Mouse (Mus musculus) embryo, embryonic 11.5 days (tissue): Measurements from ENCODE around the gene Gnai2.

Source experiments
- DNase-seq: peaks from one replicate; pipeline ENCODE4 v3.0.0-alpha.2; 2012; ENCODE audit warnings: low read depth, low spot score

Gnai2 gene

GRCm38 (mm10) chr9:107611456-107612190 lies 23.5 kb downstream of the Gnai2 start:
- DNase-seq: no peak

GRCm38 (mm10) chr9:107609433-107609830 lies 25.7 kb downstream of the Gnai2 start:
- no peak for DNase-seq

GRCm38 (mm10) chr9:107608741-107609432 lies 26.3 kb downstream of the Gnai2 start, which contains the start of gene Sema3b:
TSS of gene Sema3b (minus strand) at chr9:107609229.
- DNase-seq: no peak

- DNase-seq: no peak
These were observed 27.4 kb downstream of the Gnai2 start for GRCm38 (mm10) chr9:107607653-107608245.

GRCm38 (mm10) chr9:107607036-107607435 lies 28.1 kb downstream of the Gnai2 start:
- DNase-seq: no peak

GRCm38 (mm10) chr9:107606591-107606990 lies 28.6 kb downstream of the Gnai2 start:
- no peak for DNase-seq

GRCm38 (mm10) chr9:107605041-107605661 lies 30.0 kb downstream of the Gnai2 start:
- DNase-seq: no peak

GRCm38 (mm10) chr9:107603251-107603650 lies 31.9 kb downstream of the Gnai2 start:
- no peak for DNase-seq

GRCm38 (mm10) chr9:107602068-107602648 lies 33.0 kb downstream of the Gnai2 start:
- peak; percentile 84 for DNase-seq

GRCm38 (mm10) chr9:107601275-107601674 lies 33.9 kb downstream of the Gnai2 start:
- no peak for DNase-seq

- no peak for DNase-seq
These were observed 34.4 kb downstream of the Gnai2 start for GRCm38 (mm10) chr9:107600745-107601144.

GRCm38 (mm10) chr9:107599842-107600241 lies 35.3 kb downstream of the Gnai2 start:
- DNase-seq: no peak

GRCm38 (mm10) chr9:107599433-107599832 lies 35.7 kb downstream of the Gnai2 start:
- no peak for DNase-seq

GRCm38 (mm10) chr9:107598385-107598784 lies 36.8 kb downstream of the Gnai2 start:
- DNase-seq: no peak

GRCm38 (mm10) chr9:107596619-107597569 lies 38.3 kb downstream of the Gnai2 start:
- DNase-seq: no peak

GRCm38 (mm10) chr9:107594281-107595062 lies 40.7 kb downstream of the Gnai2 start:
- no peak for DNase-seq

GRCm38 (mm10) chr9:107593101-107593976 lies 41.8 kb downstream of the Gnai2 start:
- no peak for DNase-seq

- no peak for DNase-seq
These were observed 44.5 kb downstream of the Gnai2 start for GRCm38 (mm10) chr9:107590773-107591060.
